Mouse (Mus musculus) kidney, adult 2 months (tissue): ENCODE results near the gene Fem1a.

ENCODE experiments used
- CTCF ChIP-seq: fragments of 200-500 bp; conservative IDR thresholded peaks from 2 replicates; pipeline ENCODE4 v1.5.1; 2011; ENCODE audit warnings: low read depth, mild to moderate bottlenecking, control low read depth, low read length, moderate library complexity, mixed read lengths; ENCODE audit not compliant: insufficient read depth, insufficient read length
- POLR2A ChIP-seq: fragments of 200-500 bp; IDR thresholded peaks from one replicate; pipeline ENCODE4 v1.6.1; 2011; ENCODE audit warnings: low read depth, low read length, control low read depth

DNA sequence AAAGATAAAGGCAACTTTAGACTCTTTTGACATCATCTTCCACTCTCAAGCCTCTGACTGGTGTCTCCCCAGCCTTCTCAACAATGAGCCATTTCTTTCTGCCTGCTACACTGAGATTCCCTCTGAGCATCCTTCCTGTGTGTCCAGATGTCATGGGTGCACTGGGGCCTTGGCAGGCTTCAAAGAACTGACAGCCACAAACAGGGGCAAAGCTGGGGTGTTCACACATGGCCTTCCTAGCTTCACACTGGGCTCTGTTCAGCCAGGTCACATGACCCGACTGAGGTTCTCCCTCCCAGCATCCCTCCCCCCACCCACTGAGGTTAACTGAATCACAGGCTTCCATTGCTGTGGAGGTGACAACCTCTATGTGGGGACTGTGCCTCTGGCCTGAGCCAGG lies 39.6 kb downstream of the Fem1a start:
- TF ChIP-seq POLR2A (no peak), CTCF (no peak)
